Mouse (Mus musculus) bone marrow macrophage, adult 2 months (primary cell): Measurements from ENCODE around the gene Slc38a6. TPM values are rescaled to one million over a fixed set of nuclear protein-coding genes. Genes with fewer than 3 reads are reported as not detected.

Source experiments
- H3K27ac ChIP-seq: 2 replicates; pipeline ENCODE4 v1.5.1; 2012; ENCODE audit warnings: low read depth, low read length; ENCODE audit not compliant: insufficient read depth
- H3K4me1 ChIP-seq: 2 replicates; pipeline ENCODE4 v1.6.1; 2012; ENCODE audit warnings: low read length; ENCODE audit not compliant: control insufficient read depth, insufficient read depth
- H3K4me3 ChIP-seq: 2 replicates; pipeline ENCODE4 v1.5.1; 2012; ENCODE audit warnings: mild to moderate bottlenecking, low read length, moderate library complexity; ENCODE audit not compliant: insufficient read depth
- CTCF ChIP-seq: IDR thresholded peaks from 2 replicates; pipeline ENCODE4 v1.5.1; 2012; ENCODE audit warnings: low read depth, mild to moderate bottlenecking, low read length, moderate library complexity
- POLR2A ChIP-seq: IDR thresholded peaks from 2 replicates; pipeline ENCODE4 v1.6.1; 2012; ENCODE audit warnings: mild to moderate bottlenecking, low read depth, low read length, borderline replicate concordance
- polyA plus RNA-seq: library from polyadenylated mRNA; stranded (reverse); fragments of >200 nt; gene quantifications from 2 replicates; pipeline ENCODE4 v1.2.4, GENCODE M21; 2012; ENCODE audit not compliant: missing spikeins, insufficient read depth, insufficient read length

Gene Slc38a6
- 48.8 and 57.4 TPM in 2 replicates for polyA plus RNA-seq

DNA sequence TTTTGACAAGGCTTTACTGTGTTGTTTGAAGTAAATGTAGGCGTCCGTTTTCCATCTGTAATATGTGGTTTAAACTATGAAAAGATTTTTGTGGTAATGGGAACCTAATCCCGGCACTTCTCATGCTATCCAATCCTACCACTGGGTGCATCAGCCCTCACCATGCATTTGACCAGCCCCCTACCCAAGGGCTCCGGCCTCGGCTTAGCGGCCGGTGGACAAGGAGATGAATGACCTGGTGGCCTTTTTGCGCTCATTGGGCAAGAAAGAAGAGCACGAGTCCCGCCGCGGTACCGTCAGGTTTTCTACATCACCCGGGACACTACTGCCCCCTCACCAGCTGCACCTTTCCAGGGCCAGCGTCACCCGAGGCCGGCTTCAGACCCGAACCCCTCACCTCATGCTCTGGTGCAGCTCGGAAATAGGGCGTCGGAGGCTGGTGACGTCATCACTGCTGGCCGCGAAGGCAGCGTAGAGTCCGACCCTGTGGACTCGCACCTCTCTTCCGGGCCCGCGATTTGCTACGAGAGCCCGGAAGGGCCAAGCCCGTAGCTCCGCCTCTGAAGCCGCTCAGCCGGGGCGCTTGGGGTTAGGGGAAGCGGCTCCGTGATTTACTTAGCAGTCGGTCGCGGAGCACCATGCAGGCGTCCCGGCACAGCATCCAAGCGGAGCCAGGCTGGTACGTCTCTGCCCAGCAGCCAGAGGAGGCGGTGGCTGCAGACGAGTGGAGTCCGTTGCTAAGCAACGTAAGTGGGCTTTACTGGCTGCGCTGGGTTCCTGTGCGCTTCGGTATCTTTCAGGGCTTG, at the start of gene Slc38a6, which contains the start of gene Trmt5:
Gene Slc38a6, plus strand, starts transcription at position 493 of the 806 bp plus-strand sequence.
Gene Trmt5, minus strand, starts transcription at position 424 of the 806 bp plus-strand sequence.
- H3K4me1 ChIP-seq: peaks cover 10% of the 10 kb centered on the region
- TF ChIP-seq POLR2A (peak; percentile 56; the same call in 1 of the 2 replicates), CTCF (no peak)
- H3K4me3 ChIP-seq: peak within 1 kb of the TSS; percentile 86
- peak within 1 kb of the TSS; percentile 86 for H3K27ac ChIP-seq

DNA sequence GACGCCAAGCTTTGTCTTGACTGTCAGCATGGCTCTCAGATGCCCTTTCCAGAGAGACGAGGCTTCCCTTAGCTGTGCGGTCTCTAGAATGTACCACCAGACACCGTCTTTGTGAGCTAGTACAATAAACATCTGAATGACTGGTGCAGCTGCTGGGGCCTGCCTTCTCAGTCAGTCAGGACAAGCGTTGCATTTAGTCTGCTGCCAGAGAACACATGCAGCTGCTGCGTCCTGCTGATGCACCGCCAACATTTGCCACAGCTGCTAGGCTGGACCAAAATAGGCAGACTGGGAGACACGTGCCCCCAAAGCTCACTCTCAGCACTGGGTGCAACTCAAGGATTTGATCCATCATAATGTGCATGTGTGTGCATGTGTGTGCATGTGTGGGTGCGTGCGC, 44.6 kb upstream of the Slc38a6 start:
- TF ChIP-seq CTCF (no peak), POLR2A (no peak)
- H3K27ac ChIP-seq: no peak overlapping the region
- no peak overlapping the region for H3K4me3 ChIP-seq
- peaks cover under 1% of the 10 kb centered on the region; the same call in 1 of the 2 replicates for H3K4me1 ChIP-seq

GRCm38 (mm10) chr12:73245687-73246086, 40.9 kb upstream of the Slc38a6 start:
- Histone ChIP-seq H3K4me3 (no peak overlapping the region), H3K4me1 (peaks cover 4% of the 10 kb centered on the region), H3K27ac (no peak overlapping the region)
- TF ChIP-seq POLR2A (no peak), CTCF (no peak)

- no peak overlapping the region for H3K27ac ChIP-seq
- TF ChIP-seq CTCF (no peak), POLR2A (no peak)
Observed at GRCm38 (mm10) chr12:73255006-73255405, 31.6 kb upstream of the Slc38a6 start.

GRCm38 (mm10) chr12:73259269-73259668, 27.3 kb upstream of the Slc38a6 start:
- Histone ChIP-seq H3K27ac (no peak overlapping the region), H3K4me3 (no peak overlapping the region), H3K4me1 (no peaks in the 10 kb centered on the region)
- no peak for TF ChIP-seq CTCF
- no peak for TF ChIP-seq POLR2A

More at GRCm38 (mm10) chr12:73255006-73255405, 31.6 kb upstream of the Slc38a6 start:
- Histone ChIP-seq H3K4me3 (no peak overlapping the region), H3K4me1 (no peaks in the 10 kb centered on the region)

DNA sequence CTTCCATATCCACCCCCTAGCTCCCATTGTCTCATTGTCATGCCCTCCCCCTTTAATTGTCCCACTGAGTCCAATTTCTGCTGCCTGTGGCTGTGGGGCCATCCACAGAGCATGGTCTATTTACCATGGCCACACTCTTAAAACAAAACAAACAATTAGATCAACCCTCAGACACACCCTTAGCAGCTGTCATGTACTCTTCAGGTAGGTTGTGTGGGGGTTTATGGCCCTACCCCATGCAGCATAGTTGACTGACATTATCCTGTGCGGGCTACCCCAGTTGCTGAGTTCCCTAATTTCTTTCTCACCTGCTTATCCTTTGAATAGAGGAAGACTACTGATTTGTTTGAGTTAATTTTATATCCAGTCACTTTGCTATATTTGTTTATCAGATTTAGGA, 26.2 kb upstream of the Slc38a6 start:
- TF ChIP-seq CTCF (no peak), POLR2A (no peak)
- Histone ChIP-seq H3K27ac (no peak overlapping the region), H3K4me3 (no peak overlapping the region), H3K4me1 (no peaks in the 10 kb centered on the region)

DNA sequence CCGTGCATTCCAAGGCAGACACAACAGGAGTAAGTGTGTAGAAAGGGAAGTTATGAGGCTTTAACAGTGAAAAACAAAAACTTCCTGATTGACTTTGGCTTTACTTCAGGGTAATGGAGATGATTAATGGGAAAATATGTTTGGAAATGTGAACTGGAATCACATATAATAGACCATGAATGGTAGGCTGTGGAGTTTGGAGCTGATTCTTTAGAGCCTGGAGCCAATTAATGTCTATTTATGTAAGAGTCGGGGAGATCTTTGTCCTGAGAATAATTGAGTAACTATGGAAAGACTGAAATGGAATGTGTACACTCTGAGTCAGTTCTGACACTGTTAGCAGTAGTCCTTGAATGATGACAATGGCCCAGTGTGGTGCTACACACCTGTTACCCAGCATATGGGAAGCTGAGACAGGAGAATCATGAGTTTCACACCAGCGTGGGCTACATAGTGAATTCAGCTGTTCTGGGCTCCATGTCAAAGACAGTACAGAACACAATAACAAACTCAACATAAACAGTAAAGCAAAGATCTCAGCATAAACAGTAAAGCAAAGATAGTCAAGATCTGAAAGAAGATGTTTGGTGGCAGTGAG, 21.1 kb upstream of the Slc38a6 start:
- no peaks in the 10 kb centered on the region for H3K4me1 ChIP-seq
- TF ChIP-seq POLR2A: no peak
- TF ChIP-seq CTCF: no peak
- H3K27ac ChIP-seq: no peak overlapping the region
- H3K4me3 ChIP-seq: no peak overlapping the region

GRCm38 (mm10) chr12:73266597-73266996, 20.0 kb upstream of the Slc38a6 start:
- Histone ChIP-seq H3K4me3 (no peak overlapping the region), H3K4me1 (peaks cover 2% of the 10 kb centered on the region; the same call in 1 of the 2 replicates), H3K27ac (no peak overlapping the region)
- TF ChIP-seq POLR2A (no peak), CTCF (no peak)

DNA sequence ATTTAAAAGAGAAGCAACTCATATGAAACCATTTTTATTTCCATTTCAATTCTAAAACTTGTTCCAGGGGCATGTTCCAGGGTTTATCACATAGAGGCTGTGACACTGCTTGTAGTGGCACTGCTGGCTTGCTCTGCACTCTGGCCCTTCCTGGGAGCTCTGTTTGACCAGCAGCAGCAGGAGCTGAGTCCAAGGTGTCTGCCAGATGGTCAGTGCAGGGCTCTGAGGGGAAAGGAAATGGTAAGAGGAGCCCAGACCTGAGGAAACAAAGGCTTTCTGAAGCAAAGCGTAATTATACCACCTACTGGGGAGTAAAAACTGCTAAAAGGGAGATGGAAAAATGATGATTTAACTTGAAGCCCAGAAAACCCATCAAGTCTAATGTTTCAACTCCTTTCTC, 18.1 kb upstream of the Slc38a6 start:
- H3K4me1 ChIP-seq: peaks cover 2% of the 10 kb centered on the region; the same call in 1 of the 2 replicates
- TF ChIP-seq CTCF (no peak), POLR2A (no peak)

GRCm38 (mm10) chr12:73269531-73269930, 17.0 kb upstream of the Slc38a6 start:
- no peak overlapping the region for H3K4me3 ChIP-seq
- TF ChIP-seq POLR2A: no peak
- no peak for TF ChIP-seq CTCF
- no peak overlapping the region for H3K27ac ChIP-seq
- peaks cover 2% of the 10 kb centered on the region; the same call in 1 of the 2 replicates for H3K4me1 ChIP-seq

More for the DNA sequence above, 18.1 kb upstream of the Slc38a6 start:
- no peak overlapping the region for H3K4me3 ChIP-seq
- no peak overlapping the region for H3K27ac ChIP-seq
